Mouse (Mus musculus) embryonic stem cell, embryonic (primary cell): ENCODE results near the gene Ctla2a.
"Not testable (repeated sequence)": the region's sequence is repeated elsewhere in the genome, so short reads cannot be mapped to it uniquely, and the experiment has no call there.

Source experiments
- CTCF ChIA-PET, 4 experiments: fragments of 300-600 bp in 2 of 4; fragments of 350-600 bp in 2 of 4; sonication (Branson Sonifier 250); formaldehyde crosslinking; loops; one replicate each; lab custom pipeline; 2022; ENCODE audit warnings: inconsistent platforms in 2 of 4; lab: Charles Lee
- POLR2A ChIA-PET, 4 experiments: fragments of 300-600 bp in 2 of 4; fragments of 350-600 bp in 2 of 4; sonication (Branson Sonifier 250); formaldehyde crosslinking; loops; one replicate each; lab custom pipeline; 2022; ENCODE audit warnings: antibody characterized with exemption in 4 of 4, inconsistent platforms in 1 of 4; lab: Charles Lee

Ctla2a gene

DNA sequence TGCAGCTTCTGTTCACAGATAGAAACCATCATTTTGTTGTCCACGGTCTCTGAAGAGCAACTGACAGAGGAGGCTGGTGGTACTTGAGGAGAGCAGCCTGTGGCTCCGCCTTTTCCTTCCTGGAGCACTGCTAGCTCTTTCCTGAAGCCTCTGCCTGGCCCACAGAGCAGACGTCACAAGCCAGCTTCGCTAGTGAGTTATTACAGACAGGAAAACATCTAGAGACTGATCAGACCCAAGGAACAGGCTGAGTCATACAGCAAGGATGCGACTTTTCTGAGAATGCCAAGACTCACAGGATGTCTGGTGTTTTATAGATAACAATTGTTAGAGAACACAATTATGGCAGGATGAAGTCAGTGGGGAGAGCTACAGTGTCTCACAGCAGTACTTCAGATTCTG lies at the start of gene Ctla2a, which contains the start of gene Gm49391:
Ctla2a (minus strand) TSS at position 126 of the 402 bp plus-strand sequence.
Gm49391 (minus strand) TSS at position 72 of the 402 bp plus-strand sequence.
- POLR2A ChIA-PET = no interaction called here
- CTCF ChIA-PET = no interaction called here

DNA sequence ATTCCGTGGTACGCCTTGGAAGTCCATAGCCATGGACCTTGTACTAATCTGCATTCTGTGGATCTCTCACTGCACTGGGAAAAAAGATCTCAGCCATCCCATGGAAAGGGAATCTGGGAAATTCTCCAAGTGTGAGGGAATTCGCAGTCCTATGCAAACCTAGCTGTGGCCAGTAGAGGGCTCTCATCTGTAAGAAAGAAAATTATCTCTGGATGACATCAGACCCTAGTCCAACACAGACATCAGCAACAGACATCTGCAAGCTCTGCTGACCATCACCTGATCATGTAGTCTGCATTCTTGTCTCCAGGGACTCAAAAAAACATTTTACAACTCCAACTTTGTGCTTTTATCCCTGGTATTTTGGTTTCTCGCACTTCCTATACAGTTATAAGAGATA lies 35.9 kb upstream of the Ctla2a start:
- CTCF ChIA-PET = interaction anchor here in 1 of 4 experiments (0.7 kb wide), 1 partner anchor 475 kb away, joined by 3 read pairs; no protein-coding TSS in a partner anchor
- POLR2A ChIA-PET = not testable (repeated sequence)

DNA sequence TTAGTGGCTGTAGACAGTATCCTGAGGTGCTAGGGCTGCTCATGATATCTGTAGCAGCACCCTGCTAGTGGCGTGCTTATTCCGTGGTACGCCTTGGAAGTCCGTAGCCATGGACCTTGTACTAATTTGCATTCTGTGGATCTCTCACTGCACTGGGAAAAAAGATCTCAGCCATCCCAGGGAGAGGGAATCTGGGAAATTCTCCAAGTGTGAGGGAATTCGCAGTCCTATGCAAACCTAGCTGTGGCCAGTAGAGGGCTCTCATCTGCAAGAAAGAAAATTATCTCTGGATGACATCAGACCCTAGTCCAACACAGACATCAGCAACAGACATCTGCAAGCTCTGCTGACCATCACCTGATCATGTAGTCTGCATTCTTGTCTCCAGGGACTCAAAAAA lies 27.6 kb upstream of the Ctla2a start:
- CTCF ChIA-PET, POLR2A ChIA-PET: not testable (repeated sequence)

DNA sequence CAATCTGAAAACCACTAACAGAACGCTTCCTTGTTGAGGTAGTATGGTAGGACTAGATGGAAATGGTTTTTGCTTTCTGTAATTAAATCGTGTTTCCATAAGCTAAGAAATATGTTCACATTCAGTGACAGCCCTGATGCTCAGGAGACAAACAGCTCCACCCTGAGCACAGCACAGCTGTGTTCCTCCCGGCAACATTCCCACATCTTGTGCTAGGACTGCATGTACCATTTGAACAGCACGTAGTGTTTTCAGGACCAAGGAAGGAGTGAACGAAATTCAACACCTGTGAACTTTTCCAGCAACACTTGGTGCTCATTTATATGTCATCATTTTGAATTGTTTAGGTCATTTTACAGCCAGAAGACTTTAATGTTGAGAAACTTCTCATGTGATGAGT lies 25.3 kb upstream of the Ctla2a start:
- CTCF ChIA-PET = no interaction called here
- POLR2A ChIA-PET = no interaction called here

DNA sequence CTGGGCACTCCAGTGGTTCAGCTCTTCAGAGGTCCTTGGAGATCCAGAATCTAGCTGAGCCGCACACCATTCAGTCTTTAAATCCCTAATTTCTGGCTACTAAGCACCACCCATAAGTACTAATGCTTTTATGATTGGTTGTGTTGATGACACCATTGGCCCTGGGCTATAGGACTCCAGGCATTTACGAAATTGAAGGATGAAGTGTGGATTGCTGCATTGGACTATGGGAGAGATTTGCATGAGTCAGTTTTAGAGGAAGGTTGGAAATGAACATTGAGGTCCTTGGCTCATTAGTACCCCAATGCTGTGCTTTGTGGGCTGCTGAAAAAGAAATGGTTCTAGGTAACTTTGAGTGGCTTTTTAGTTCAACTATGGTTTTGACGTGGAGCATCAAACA lies 5.5 kb upstream of the Ctla2a start, which contains the start of gene Tpbpa:
Tpbpa (minus strand) TSS at position 101 of the 400 bp plus-strand sequence.
- CTCF ChIA-PET, POLR2A ChIA-PET: not testable (repeated sequence)

DNA sequence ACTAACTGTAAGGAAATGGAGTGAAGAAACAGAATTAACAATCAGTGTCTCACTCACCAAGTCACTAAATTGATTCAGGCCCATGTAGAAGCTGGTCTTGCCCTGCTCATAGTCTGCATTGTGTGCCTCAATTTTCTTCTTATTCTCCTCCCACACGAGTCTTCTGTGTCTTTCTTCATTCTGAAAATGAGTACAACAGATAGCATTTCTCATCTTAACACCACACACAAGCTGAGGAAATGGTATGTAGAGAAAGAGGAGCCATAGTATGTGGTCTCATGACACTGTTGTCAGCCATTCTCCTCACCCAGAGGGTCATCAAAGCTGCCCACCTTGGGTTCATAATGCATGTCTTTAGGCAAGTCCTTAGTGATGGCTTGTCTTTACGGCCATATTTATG lies 935 bp downstream of the Ctla2a start, which contains the start of gene Gm49393:
Gm49393 (minus strand) TSS at position 101 of the 400 bp plus-strand sequence.
- POLR2A ChIA-PET, CTCF ChIA-PET: not testable (repeated sequence)

DNA sequence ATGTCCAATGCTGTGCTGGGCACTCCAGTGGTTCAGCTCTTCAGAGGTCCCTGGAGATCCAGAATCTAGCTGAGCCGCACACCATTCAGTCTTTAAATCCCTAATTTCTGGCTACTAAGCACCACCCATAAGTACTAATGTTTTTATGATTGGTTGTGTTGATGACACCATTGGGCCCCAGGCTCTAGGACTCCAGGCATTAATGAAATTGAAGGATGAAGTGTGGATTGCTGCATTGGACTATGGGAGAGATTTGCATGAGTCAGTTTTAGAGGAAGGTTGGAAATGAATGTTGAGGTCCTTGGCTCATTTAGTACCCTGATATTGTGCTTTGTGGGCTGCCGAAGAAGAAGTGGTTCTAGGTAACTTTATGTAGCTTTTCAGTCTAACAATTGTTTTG lies 31.6 kb downstream of the Ctla2a start, which contains the start of gene Tpbpb:
Tpbpb (minus strand) TSS at position 101 of the 400 bp plus-strand sequence.
- CTCF ChIA-PET = not testable (repeated sequence)
- POLR2A ChIA-PET = interaction anchor here in 1 of 4 experiments (0.7 kb wide), 1 partner anchor 412 kb away, joined by 3 read pairs; no protein-coding TSS in a partner anchor

DNA sequence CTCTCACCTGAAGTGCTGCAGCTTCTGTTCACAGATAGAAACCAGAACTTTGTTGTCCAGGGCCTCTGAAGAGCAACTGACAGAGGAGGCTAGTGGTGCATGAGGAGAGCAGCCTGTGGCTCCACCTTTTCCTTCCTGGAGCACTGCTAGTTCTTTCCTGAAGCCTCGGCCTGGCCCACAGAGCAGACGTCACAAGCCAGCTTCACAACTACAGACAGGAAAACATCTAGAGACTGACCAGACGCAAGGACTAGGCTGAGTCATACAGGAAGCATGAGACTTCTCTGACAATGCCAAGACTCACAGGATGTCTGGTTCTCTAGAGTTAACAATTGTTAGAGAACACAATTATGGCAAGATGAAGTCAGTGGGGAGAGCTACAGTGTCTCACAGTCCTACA lies 39.1 kb downstream of the Ctla2a start, which contains the start of gene Ctla2b:
Ctla2b (minus strand) TSS at position 120 of the 400 bp plus-strand sequence.
- CTCF ChIA-PET = no interaction called here
- POLR2A ChIA-PET = interaction anchor here in 1 of 4 experiments (0.7 kb wide), 1 partner anchor 948 kb away, joined by 5 read pairs; no protein-coding TSS in a partner anchor

DNA sequence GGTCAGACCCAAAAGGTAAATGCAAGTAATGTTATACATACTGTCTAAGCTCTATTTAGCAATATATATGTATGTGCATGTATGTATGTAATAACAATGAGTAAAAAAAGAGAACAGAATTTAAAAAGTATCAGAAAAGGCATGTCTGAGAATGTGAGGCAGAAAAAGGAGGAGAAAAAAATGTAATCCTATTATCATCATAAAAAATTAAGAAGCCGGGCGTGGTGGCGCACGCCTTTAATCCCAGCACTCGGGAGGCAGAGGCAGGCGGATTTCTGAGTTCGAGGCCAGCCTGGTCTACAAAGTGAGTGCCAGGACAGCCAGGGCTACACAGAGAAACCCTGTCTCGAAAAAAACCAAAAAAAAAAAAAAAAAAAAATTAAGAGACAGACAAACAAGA lies 39.6 kb downstream of the Ctla2a start, which contains the start of gene Gm49392:
Gm49392 (minus strand) TSS at position 101 of the 400 bp plus-strand sequence.
- POLR2A ChIA-PET = interaction anchor here in 1 of 4 experiments (0.7 kb wide), 1 partner anchor 947 kb away, joined by 5 read pairs; no protein-coding TSS in a partner anchor
- CTCF ChIA-PET = not testable (repeated sequence)

DNA sequence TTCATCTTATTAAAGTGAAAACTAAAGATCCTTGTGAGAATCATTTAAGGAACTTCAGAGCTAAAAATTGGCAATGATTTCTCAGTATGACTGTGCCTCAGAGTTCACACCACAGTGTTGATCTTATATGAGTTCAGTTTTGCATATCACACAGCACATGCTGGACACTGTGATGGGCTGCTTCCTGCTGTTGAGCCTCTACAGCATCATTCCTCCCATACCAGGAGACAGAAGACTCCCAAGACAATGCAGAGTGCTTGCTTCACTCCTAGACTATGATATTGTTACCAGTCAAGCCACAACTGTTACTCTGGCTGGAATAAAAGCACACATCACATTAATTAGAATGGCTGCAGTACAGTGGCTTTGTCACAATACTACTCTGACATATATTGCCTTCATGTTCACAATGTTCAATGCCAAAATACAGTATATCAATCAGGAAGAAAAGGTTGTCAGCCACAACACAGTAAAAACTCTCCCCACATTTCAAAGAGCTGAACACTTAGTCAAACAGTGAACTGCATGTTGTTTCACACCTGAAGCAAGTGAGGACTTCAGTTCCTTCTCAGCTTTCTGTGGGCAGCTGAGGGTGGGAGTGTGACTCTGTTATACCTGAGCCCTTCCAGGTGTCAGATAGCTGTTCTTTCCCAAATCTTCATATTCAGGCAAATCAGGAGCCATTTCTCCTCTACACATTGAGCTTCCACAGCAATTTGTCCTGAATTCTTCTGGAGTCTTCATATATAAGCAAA lies 40.8 kb downstream of the Ctla2a start:
- CTCF ChIA-PET = no interaction called here

DNA sequence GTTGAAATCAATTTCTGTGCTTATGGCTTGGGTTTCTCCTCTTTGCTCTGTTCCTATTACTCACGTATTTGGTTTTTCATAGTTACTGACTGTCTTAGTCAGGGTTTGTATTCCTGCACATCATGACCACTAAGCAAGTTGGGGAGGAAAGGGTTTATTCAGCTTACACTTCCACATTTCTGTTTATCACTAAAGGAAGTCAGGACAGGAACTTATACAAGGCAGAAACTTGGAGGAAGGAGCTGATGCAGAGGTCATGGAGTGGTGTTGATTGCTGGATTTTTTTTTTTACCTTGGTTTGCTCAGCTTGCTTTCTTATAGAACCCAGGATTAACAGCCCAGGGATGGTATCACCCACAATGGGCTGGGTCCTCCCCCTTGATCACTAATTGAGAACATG lies 44.1 kb downstream of the Ctla2a start:
- CTCF ChIA-PET = no interaction called here
- POLR2A ChIA-PET = no interaction called here

More for the DNA sequence above, 40.8 kb downstream of the Ctla2a start:
- POLR2A ChIA-PET = interaction anchor here in 1 of 4 experiments (0.6 kb wide), 1 partner anchor 305 kb away, joined by 6 read pairs; no protein-coding TSS in a partner anchor
